Mouse (Mus musculus) lung, postnatal 0 days (tissue): Measurements from ENCODE around the gene Hpse2.

Experiments
- CTCF ChIP-seq: IDR thresholded peaks from 2 replicates; pipeline ENCODE4 v1.5.1; 2016; ENCODE audit warnings: antibody characterized with exemption, mild to moderate bottlenecking
- EP300 ChIP-seq: IDR thresholded peaks from 2 replicates; pipeline ENCODE4 v1.6.1; 2016; ENCODE audit warnings: antibody characterized with exemption, mild to moderate bottlenecking, control low read depth

DNA sequence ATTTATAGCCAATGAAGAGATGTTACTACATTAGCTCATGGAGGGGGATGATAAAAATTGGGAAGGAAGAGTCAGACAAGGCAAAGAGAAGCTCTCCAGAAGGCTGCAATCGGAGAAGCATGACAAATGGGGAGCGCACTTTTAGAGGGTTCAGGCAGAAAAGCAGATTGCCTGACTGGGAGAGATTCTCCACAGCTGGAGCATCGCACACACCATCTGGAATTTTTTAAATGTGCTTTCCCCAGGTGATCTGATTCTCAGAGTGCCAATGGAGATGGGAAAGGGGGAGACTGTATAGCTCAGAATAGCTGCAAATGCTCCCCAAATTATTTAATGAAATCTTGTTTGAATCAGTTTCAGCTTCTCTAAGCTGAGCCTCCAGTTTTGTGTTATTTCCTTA lies 156.4 kb downstream of the Hpse2 start:
- TF ChIP-seq CTCF (no peak), EP300 (no peak)
